Comparison of ENCODE assay signal across 7 mouse cellular contexts in genomic region chr9:55511521-55511993, GRCm38 (mm10). TPM values are rescaled to one million over a fixed set of nuclear protein-coding genes. Genes with fewer than 3 reads are reported as not detected.
A peak's percentile ranks its signal among the peaks of the same experiment; 100 is the strongest.
DNase-seq lines count a peak whose midpoint lies in the region; ATAC-seq lines count a peak whose summit lies in the region.

No protein-coding gene starts in this region.

- DNase-seq in 416B (ENCODE audit: low read depth) = peak; percentile 77
- DNase-seq in CD4-positive, CD25-positive, alpha-beta regulatory T cell, adult 2 months (ENCODE audit: low read depth, low spot score) = peak; percentile 67
- DNase-seq in c-Kit-positive CD71-negative TER-119-negative erythroid progenitor cells, embryonic 14.5 days (ENCODE audit: low read depth) = peak; percentile 41
- DNase-seq in kidney, postnatal 4 days = peak; percentile 69 to 82

- no peaks in the 10 kb centered on the region for H3K9me3 ChIP-seq in heart, embryonic 12.5 days (replicated peaks)
- H3K9me3 ChIP-seq in stomach, embryonic 14.5 days (ENCODE audit: control insufficient read depth, low read depth, low read length) = no peaks in the 10 kb centered on the region

- peak overlapping the region; percentile 98 for H3K4me3 ChIP-seq in heart, embryonic 12.5 days
- peak overlapping the region; percentile 93 for H3K4me3 ChIP-seq in stomach, embryonic 14.5 days (ENCODE audit: low read depth, low read length)

- H3K4me1 ChIP-seq in heart, embryonic 12.5 days (replicated peaks) = peaks cover 16% of the 10 kb centered on the region
- peaks cover 12% of the 10 kb centered on the region; the same call in 1 of the 2 replicates for H3K4me1 ChIP-seq in stomach, embryonic 14.5 days (ENCODE audit: control insufficient read depth, insufficient read depth, low read length)

- H3K27ac ChIP-seq in heart, embryonic 12.5 days (ENCODE audit: poor library complexity, severe bottlenecking) = peak overlapping the region; percentile 99
- H3K27ac ChIP-seq in stomach, embryonic 14.5 days (ENCODE audit: low read length) = peak overlapping the region; percentile 89

- H3K36me3 ChIP-seq in heart, embryonic 12.5 days = peaks cover 5% of the 10 kb centered on the region; the same call in 1 of the 2 replicates
- no peaks in the 10 kb centered on the region for H3K36me3 ChIP-seq in stomach, embryonic 14.5 days (ENCODE audit: control insufficient read depth, insufficient read depth, low read length)

- peaks cover 19% of the 10 kb centered on the region for H3K27me3 ChIP-seq in heart, embryonic 12.5 days (replicated peaks)
- no peaks in the 10 kb centered on the region for H3K27me3 ChIP-seq in stomach, embryonic 14.5 days (ENCODE audit: control insufficient read depth, insufficient read depth, low read length)

- under 1% methylated on average over 32 of the region's 32 CpGs for WGBS in heart, embryonic 12.5 days
- WGBS in stomach, embryonic 14.5 days = under 1% methylated on average over 32 of the region's 32 CpGs

- ATAC-seq in heart, embryonic 12.5 days (ENCODE audit: insufficient number of reproducible peaks, low FRiP score) = peak; percentile 82
- ATAC-seq in megakaryocyte, adult 5-6 weeks (ENCODE audit: poor library complexity, severe bottlenecking) = peak; percentile 68
- peak; percentile 69 for ATAC-seq in stomach, embryonic 14.5 days (ENCODE audit: insufficient number of reproducible peaks, insufficient read depth, low FRiP score, low read depth)

- peak overlapping the region; percentile 81 for H3K4me2 ChIP-seq in heart, embryonic 12.5 days
- peak overlapping the region; percentile 68 for H3K4me2 ChIP-seq in stomach, embryonic 14.5 days (replicated peaks; ENCODE audit: low read depth, low read length)

- peak overlapping the region; percentile 98 for H3K9ac ChIP-seq in heart, embryonic 12.5 days
- H3K9ac ChIP-seq in stomach, embryonic 14.5 days (replicated peaks; ENCODE audit: low read depth, low read length) = peak overlapping the region; percentile 86

RNA-seq across cellular contexts. Expression of gene Etfa, which starts 0.5 kb away (rescaled TPM):
- polyA plus RNA-seq in heart, embryonic 12.5 days (2016; fragmentation: Nextera tagmentation; extraction: Ambion mirVana) = 318 and 327 TPM in 2 replicates
- 101 and 115 TPM in 2 replicates for total RNA-seq in megakaryocyte, adult 5-6 weeks (2015)
- total RNA-seq in megakaryocyte, adult 5-6 weeks (2017) = 31.5 and 37.8 TPM in 2 replicates
- polyA plus RNA-seq in stomach, embryonic 14.5 days (2014; fragmentation: Nextera tagmentation; extraction: Ambion mirVana) = 224 and 233 TPM in 2 replicates

RNA-seq across cellular contexts. Expression of gene Isl2, which starts 26.9 kb away (rescaled TPM):
- polyA plus RNA-seq in heart, embryonic 12.5 days (2016; fragmentation: Nextera tagmentation; extraction: Ambion mirVana) = 0.59 and 1.0 TPM in 2 replicates
- not detected in 2 replicates for total RNA-seq in megakaryocyte, adult 5-6 weeks (2015)
- not detected in 2 replicates for total RNA-seq in megakaryocyte, adult 5-6 weeks (2017)
- 7.7 and 9.3 TPM in 2 replicates for polyA plus RNA-seq in stomach, embryonic 14.5 days (2014; fragmentation: Nextera tagmentation; extraction: Ambion mirVana)

Comparison
In these comparisons a context has a peak if more than half of its experiments do, and no peak if none do; other contexts are left out.
1. Peak in every context shown above with its lines: DNase-seq, ATAC-seq, H3K4me3 ChIP-seq and H3K27ac ChIP-seq.